ENCODE assay signal across 24 mouse cellular contexts in the genomic region with DNA sequence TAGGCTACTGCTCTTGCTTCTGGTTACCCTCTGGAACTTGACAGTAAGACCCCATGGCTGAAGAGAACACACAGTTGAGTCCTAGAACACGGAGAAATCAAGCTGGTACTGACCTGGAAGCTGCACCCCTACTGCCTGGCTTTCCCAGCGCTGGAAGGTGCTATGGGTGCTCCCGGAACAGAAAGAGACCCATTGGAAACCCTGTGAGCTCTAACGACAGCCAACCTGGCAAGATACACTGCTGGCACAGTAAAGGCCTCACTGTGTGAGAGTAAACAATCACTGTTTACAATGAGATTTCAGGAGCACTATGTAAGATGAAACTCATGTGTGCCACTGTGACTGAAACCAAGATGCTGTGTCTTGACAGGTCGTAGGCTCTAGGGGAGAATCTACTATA.
"Had no signal": no experiment of that assay in that cellular context is flagged by ENCODE, and none has a peak within 500 bp of the region (broad histone marks: within the 10 kb centered on the region; RNA-seq: fewer than 3 reads in every experiment).

No protein-coding gene starts in this region.

- H3K27me3 ChIP-seq: hindbrain, embryonic 12.5 days; hindbrain, embryonic 15.5 days; kidney, embryonic 15.5 days; limb, embryonic 13.5 days; limb, embryonic 15.5 days; liver, embryonic 13.5 days; liver, embryonic 15.5 days had no signal

- H3K9ac ChIP-seq: hindbrain, embryonic 12.5 days; hindbrain, embryonic 15.5 days; kidney, embryonic 15.5 days; limb, embryonic 13.5 days; limb, embryonic 15.5 days; liver, embryonic 13.5 days; liver, embryonic 15.5 days had no signal

- H3K4me3 ChIP-seq: hindbrain, embryonic 12.5 days; hindbrain, embryonic 15.5 days; kidney, embryonic 15.5 days; limb, embryonic 13.5 days; limb, embryonic 15.5 days; liver, embryonic 13.5 days; liver, embryonic 15.5 days had no signal

- H3K27ac ChIP-seq: hindbrain, embryonic 12.5 days; hindbrain, embryonic 15.5 days; hindbrain, postnatal 0 days; kidney, embryonic 15.5 days; kidney, postnatal 0 days; limb, embryonic 13.5 days; limb, embryonic 15.5 days; liver, embryonic 13.5 days; liver, embryonic 15.5 days had no signal

- H3K36me3 ChIP-seq: hindbrain, embryonic 12.5 days; hindbrain, embryonic 15.5 days; kidney, embryonic 15.5 days; limb, embryonic 13.5 days; limb, embryonic 15.5 days; liver, embryonic 13.5 days; liver, embryonic 15.5 days had no signal

- H3K4me2 ChIP-seq: heart, embryonic 11.5 days; hindbrain, embryonic 12.5 days; hindbrain, embryonic 15.5 days; kidney, embryonic 15.5 days; limb, embryonic 13.5 days; limb, embryonic 15.5 days; liver, embryonic 11.5 days; liver, embryonic 13.5 days; liver, embryonic 15.5 days had no signal

- H3K9me3 ChIP-seq: hindbrain, embryonic 12.5 days; hindbrain, embryonic 15.5 days; kidney, embryonic 15.5 days; limb, embryonic 13.5 days; limb, embryonic 15.5 days; liver, embryonic 13.5 days; liver, embryonic 15.5 days had no signal

- DNase-seq: gastrocnemius, postnatal 14 days; gastrocnemius, postnatal 36 days; heart, adult 18-20 months; heart, postnatal 10 days; kidney, adult 11 months; kidney, adult 2 months; kidney, adult 9 months; kidney, postnatal 14 days; kidney, postnatal 36 days; layer of hippocampus, adult 9-11 months; layer of hippocampus, postnatal 36 days; left cerebral cortex, postnatal 4 days; liver, embryonic 13.5 days had no signal

- ATAC-seq: hindbrain, postnatal 0 days; intestine, embryonic 16.5 days had no signal

- H3K4me1 ChIP-seq: liver, embryonic 13.5 days; liver, embryonic 15.5 days had no signal
